In genomic region chr9:113930534-113931374, GRCm38 (mm10) we compare ENCODE assay signal across 8 mouse cellular contexts. TPM values are rescaled to one million over a fixed set of nuclear protein-coding genes. Genes with fewer than 3 reads are reported as not detected.
DNase-seq lines count a peak whose midpoint lies in the region; ATAC-seq and TF ChIP-seq lines count a peak whose summit lies in the region.

Gene Ubp1, plus strand, starts transcription at chr9:113930934.

- 1% methylated on average over 44 of the region's 86 CpGs for WGBS in forebrain, embryonic 16.5 days
- WGBS in lung, embryonic 14.5 days, result under 1% methylated on average over 49 of the region's 86 CpGs
- 6% methylated on average over 70 of the region's 86 CpGs for WGBS in olfactory bulb, adult 2 months
- 1% methylated on average over 68 of the region's 86 CpGs for WGBS in thymus, adult 2 months

- TF ChIP-seq POLR2A in olfactory bulb, adult 2 months (IDR thresholded peaks at IDR 0.05; ENCODE audit: insufficient read depth, low read depth, low read length), result no peak
- TF ChIP-seq POLR2A in thymus, adult 2 months (IDR thresholded peaks at IDR 0.05; ENCODE audit: control insufficient read depth, extremely low read depth, insufficient read depth, low read length, poor library complexity), result peak; percentile 71; the same call in 1 of the 2 replicates

- no peaks in the 10 kb centered on the region for H3K27me3 ChIP-seq in G1E (ENCODE audit: insufficient read depth, low read length)
- H3K27me3 ChIP-seq in forebrain, embryonic 16.5 days (replicated peaks; ENCODE audit: control insufficient read depth, insufficient read depth, low read length), result no peaks in the 10 kb centered on the region
- H3K27me3 ChIP-seq in lung, embryonic 14.5 days (ENCODE audit: insufficient read depth, low read length), result no peaks in the 10 kb centered on the region
- H3K27me3 ChIP-seq in thymus, adult 2 months (ENCODE audit: control insufficient read depth, insufficient read depth, low read length), result no peaks in the 10 kb centered on the region

- H3K9ac ChIP-seq in forebrain, embryonic 16.5 days (replicated peaks; ENCODE audit: low read depth, low read length), result peak within 1 kb of the TSS; percentile 87
- H3K9ac ChIP-seq in lung, embryonic 14.5 days, result peak within 1 kb of the TSS; percentile 91

- H3K9me3 ChIP-seq in G1E (replicated peaks), result no peaks in the 10 kb centered on the region
- H3K9me3 ChIP-seq in forebrain, embryonic 16.5 days (ENCODE audit: control insufficient read depth, low read length), result no peaks in the 10 kb centered on the region
- no peaks in the 10 kb centered on the region for H3K9me3 ChIP-seq in lung, embryonic 14.5 days (ENCODE audit: low read depth, low read length)

- intact Hi-C loops in heart, postnatal 36 days (cut with DNase I), result no loop called here

- no peak for TF ChIP-seq CTCF in G1E (IDR thresholded peaks at IDR 0.05; ENCODE audit: low read depth, low read length)
- TF ChIP-seq CTCF in layer of hippocampus, adult 2 months (conservative IDR thresholded peaks at IDR 0.05), result no peak
- no peak for TF ChIP-seq CTCF in lung, embryonic 14.5 days (IDR thresholded peaks at IDR 0.05; ENCODE audit: low read depth)
- TF ChIP-seq CTCF in olfactory bulb, adult 2 months (IDR thresholded peaks at IDR 0.05; ENCODE audit: insufficient read depth, low read depth, low read length), result no peak
- TF ChIP-seq CTCF in thymus, adult 2 months (IDR thresholded peaks at IDR 0.05; ENCODE audit: borderline replicate concordance, control insufficient read depth, extremely low read depth, insufficient read depth, low read length, poor library complexity), result peak; percentile 36; the same call in 1 of the 2 replicates

- H3K4me2 ChIP-seq in forebrain, embryonic 16.5 days (ENCODE audit: low read length), result peak within 1 kb of the TSS; percentile 95
- H3K4me2 ChIP-seq in lung, embryonic 14.5 days, result peak within 1 kb of the TSS; percentile 92

- peaks cover 16% of the 10 kb centered on the region for H3K36me3 ChIP-seq in G1E (replicated peaks)
- H3K36me3 ChIP-seq in forebrain, embryonic 16.5 days (ENCODE audit: control insufficient read depth, insufficient read depth), result no peaks in the 10 kb centered on the region
- H3K36me3 ChIP-seq in lung, embryonic 14.5 days (ENCODE audit: insufficient read depth), result no peaks in the 10 kb centered on the region
- no peaks in the 10 kb centered on the region for H3K36me3 ChIP-seq in thymus, adult 2 months (ENCODE audit: control insufficient read depth, insufficient read depth, low read length)

- peaks cover 41% of the 10 kb centered on the region for H3K4me1 ChIP-seq in G1E (ENCODE audit: insufficient read depth, low read depth, low read length)
- peaks cover 25% of the 10 kb centered on the region for H3K4me1 ChIP-seq in forebrain, embryonic 16.5 days (replicated peaks; ENCODE audit: control insufficient read depth, insufficient read depth, low read length)
- no peaks in the 10 kb centered on the region for H3K4me1 ChIP-seq in lung, embryonic 14.5 days (ENCODE audit: insufficient read depth)
- peaks cover 10% of the 10 kb centered on the region for H3K4me1 ChIP-seq in olfactory bulb, adult 2 months (ENCODE audit: control insufficient read depth, insufficient read depth, low read length)
- H3K4me1 ChIP-seq in thymus, adult 2 months (replicated peaks; ENCODE audit: control insufficient read depth, insufficient read depth, low read length), result peaks cover 13% of the 10 kb centered on the region

- peak; percentile 94 for ATAC-seq in G1E (ENCODE audit: extremely low read depth, insufficient number of reproducible peaks, low FRiP score, poor library complexity, severe bottlenecking)
- ATAC-seq in forebrain, embryonic 16.5 days, result peak; percentile 97
- ATAC-seq in lung, embryonic 14.5 days (ENCODE audit: insufficient read depth), result peak; percentile 98

- peak; percentile 96 for DNase-seq in G1E (ENCODE audit: low spot score)
- DNase-seq in cerebellum, adult 18-20 months, result peak; percentile 96 to 98
- peak; percentile 91 to 92 for DNase-seq in heart, postnatal 36 days
- peak; percentile 93 to 98 for DNase-seq in layer of hippocampus, adult 2 months (ENCODE audit: low spot score in 2 of 2)
- peak; percentile 98 for DNase-seq in lung, embryonic 14.5 days
- peak; percentile 92 for DNase-seq in thymus, adult 2 months

- H3K4me3 ChIP-seq in G1E (ENCODE audit: low read depth, low read length), result peak within 1 kb of the TSS; percentile 95
- peak within 1 kb of the TSS; percentile 94 for H3K4me3 ChIP-seq in forebrain, embryonic 16.5 days (replicated peaks; ENCODE audit: low read length)
- peak within 1 kb of the TSS; percentile 70 for H3K4me3 ChIP-seq in layer of hippocampus, adult 2 months
- H3K4me3 ChIP-seq in lung, embryonic 14.5 days (ENCODE audit: low read depth, low read length), result peak within 1 kb of the TSS; percentile 97
- peak within 1 kb of the TSS; percentile 89 for H3K4me3 ChIP-seq in olfactory bulb, adult 2 months (ENCODE audit: insufficient read depth, low read depth, low read length)
- peak within 1 kb of the TSS; percentile 98 for H3K4me3 ChIP-seq in thymus, adult 2 months (ENCODE audit: control insufficient read depth, insufficient read depth, low read length)

- peak within 1 kb of the TSS; percentile 86 for H3K27ac ChIP-seq in forebrain, embryonic 16.5 days (ENCODE audit: low read length)
- H3K27ac ChIP-seq in layer of hippocampus, adult 2 months, result peak within 1 kb of the TSS; percentile 94
- H3K27ac ChIP-seq in lung, embryonic 14.5 days (ENCODE audit: low read depth), result peak within 1 kb of the TSS; percentile 91
- peak within 1 kb of the TSS; percentile 93 for H3K27ac ChIP-seq in olfactory bulb, adult 2 months (ENCODE audit: insufficient read depth, low read depth, low read length)
- H3K27ac ChIP-seq in thymus, adult 2 months (ENCODE audit: control insufficient read depth, insufficient read depth, low read length), result peak within 1 kb of the TSS; percentile 72

RNA-seq across cellular contexts. Expression of gene Ubp1, which starts in this region (rescaled TPM):
- total RNA-seq in G1E (2014; fragmentation: Nextera tagmentation) (147 and 169 TPM in 2 replicates), G1E (2017) (65.6 and 76.7 TPM in 2 replicates)
- 50.3 and 75.0 TPM in 2 replicates for polyA plus RNA-seq in G1E (2012)
- 31.4 and 35.6 TPM in 2 replicates for polyA plus RNA-seq in forebrain, embryonic 16.5 days (2015; fragmentation: Nextera tagmentation; extraction: Ambion mirVana)
- total RNA-seq in heart, postnatal 36 days (2021), result 10 to 100 TPM; 24.9 to 25.7 TPM
- total RNA-seq in layer of hippocampus, adult 2 months (2021), result 10 to 100 TPM; 77.0 to 91.3 TPM
- 46.6 and 48.9 TPM in 2 replicates for polyA plus RNA-seq in lung, embryonic 14.5 days (2014; fragmentation: Nextera tagmentation; extraction: Ambion mirVana)
- polyA plus RNA-seq in olfactory bulb, adult 2 months (2012; ENCODE audit: insufficient read depth, insufficient read length, low replicate concordance, missing spikeins), result not detected in 2 replicates
- 101 TPM in 2 replicates for polyA plus RNA-seq in thymus, adult 2 months (2012; rRNA removed)

Comparison
In these comparisons a context has a peak if more than half of its experiments do, and no peak if none do; other contexts are left out.
1. Peak in every context shown above with its lines: DNase-seq, ATAC-seq, H3K4me3 ChIP-seq and H3K27ac ChIP-seq.